Mouse (Mus musculus): ENCODE measurements around the gene Kat6b.
"Not testable (repeated sequence)": the region's sequence is repeated elsewhere in the genome, so short reads cannot be mapped to it uniquely, and the experiment has no call there.

Gene Kat6b

GRCm38 (mm10) chr14:21481231-21481630 lies at the start of gene Kat6b:
Gene Kat6b (plus strand): TSS chr14:21481434.
- DNase-seq = no peak

GRCm38 (mm10) chr14:21433415-21433814 lies 47.8 kb upstream of the Kat6b start:
- DNase-seq = no peak

GRCm38 (mm10) chr14:21433995-21434394 lies 47.2 kb upstream of the Kat6b start:
- DNase-seq = no peak

- no peak for DNase-seq
These were observed 46.5 kb upstream of the Kat6b start for GRCm38 (mm10) chr14:21434686-21435085.

GRCm38 (mm10) chr14:21439785-21440184 lies 41.4 kb upstream of the Kat6b start:
- DNase-seq = no peak

- no peak for DNase-seq
These were observed 40.7 kb upstream of the Kat6b start for GRCm38 (mm10) chr14:21440526-21440925.

GRCm38 (mm10) chr14:21441772-21442533 lies 39.3 kb upstream of the Kat6b start:
- peak; percentile 8 for DNase-seq

- DNase-seq = no peak
These were observed 28.7 kb upstream of the Kat6b start for GRCm38 (mm10) chr14:21452581-21452980.

- no peak for DNase-seq
These were observed 27.3 kb upstream of the Kat6b start for GRCm38 (mm10) chr14:21453896-21454295.

- no peak for DNase-seq
These were observed 25.4 kb upstream of the Kat6b start for GRCm38 (mm10) chr14:21455654-21456350.

GRCm38 (mm10) chr14:21456526-21456925 lies 24.7 kb upstream of the Kat6b start:
- no peak for DNase-seq

GRCm38 (mm10) chr14:21457876-21458275 lies 23.4 kb upstream of the Kat6b start:
- DNase-seq = no peak

GRCm38 (mm10) chr14:21458696-21459095 lies 22.5 kb upstream of the Kat6b start:
- DNase-seq = no peak

- DNase-seq = no peak
These were observed 22.1 kb upstream of the Kat6b start for GRCm38 (mm10) chr14:21459163-21459562.

- no peak for DNase-seq
These were observed 18.8 kb upstream of the Kat6b start for GRCm38 (mm10) chr14:21462398-21462797.

GRCm38 (mm10) chr14:21463117-21463712 lies 18.0 kb upstream of the Kat6b start:
- DNase-seq = no peak

GRCm38 (mm10) chr14:21470386-21470785 lies 10.8 kb upstream of the Kat6b start:
- DNase-seq = no peak

GRCm38 (mm10) chr14:21471975-21472374 lies 9.3 kb upstream of the Kat6b start:
- no peak for DNase-seq

GRCm38 (mm10) chr14:21474593-21475132 lies 6.6 kb upstream of the Kat6b start:
- DNase-seq = not testable (repeated sequence)

- no peak for DNase-seq
These were observed 4.1 kb upstream of the Kat6b start for GRCm38 (mm10) chr14:21477181-21477580.

GRCm38 (mm10) chr14:21479566-21479965 lies 1.7 kb upstream of the Kat6b start:
- no peak for DNase-seq

GRCm38 (mm10) chr14:21480191-21480590 lies 1.0 kb upstream of the Kat6b start:
- DNase-seq = no peak

GRCm38 (mm10) chr14:21484199-21484598 lies 3.0 kb downstream of the Kat6b start:
- no peak for DNase-seq

- no peak for DNase-seq
These were observed 3.5 kb downstream of the Kat6b start for GRCm38 (mm10) chr14:21484693-21485092.
